Mouse (Mus musculus) myocyte (in vitro differentiated cells): ENCODE measurements around the gene Sqor. TPM values are rescaled to one million over a fixed set of nuclear protein-coding genes. Genes with fewer than 3 reads are reported as not detected.

Experiments used
- H3K27me3 ChIP-seq: one replicate; pipeline ENCODE4 v1.6.1; 2011; ENCODE audit not compliant: control insufficient read depth, insufficient read depth, insufficient read length
- H3K36me3 ChIP-seq: one replicate; pipeline ENCODE4 v1.6.1; 2011; ENCODE audit not compliant: control insufficient read depth, insufficient read depth
- H3K4me2 ChIP-seq: one replicate; pipeline ENCODE4 v1.6.1; 2011; ENCODE audit warnings: low read depth, control low read depth
- H3K4me3 ChIP-seq: one replicate; pipeline ENCODE4 v1.5.1; 2011; ENCODE audit warnings: mild to moderate bottlenecking, control low read depth, moderate library complexity
- H3K79me2 ChIP-seq: one replicate; pipeline ENCODE4 v1.6.1; 2011; ENCODE audit not compliant: control insufficient read depth, insufficient read depth
- H3ac ChIP-seq: one replicate; pipeline ENCODE4 v1.6.1; 2011; ENCODE audit not compliant: control insufficient read depth, insufficient read length
- CEBPB ChIP-seq: IDR thresholded peaks from 2 replicates; pipeline ENCODE4 v1.6.1; 2011; ENCODE audit warnings: mild to moderate bottlenecking, moderate library complexity; ENCODE audit not compliant: poor library complexity, insufficient read depth, severe bottlenecking
- E2F4 ChIP-seq: IDR thresholded peaks from one replicate; pipeline ENCODE4 v1.6.1; 2011; ENCODE audit warnings: mild to moderate bottlenecking, control low read depth, moderate library complexity; ENCODE audit not compliant: insufficient read depth
- MAX ChIP-seq: IDR thresholded peaks from one replicate; pipeline ENCODE4 v1.6.1; 2011; ENCODE audit warnings: low read depth, mild to moderate bottlenecking, control low read depth
- MYOD1 ChIP-seq, 3 experiments: IDR thresholded peaks; one replicate each; pipeline ENCODE4 v1.6.1; 2011; ENCODE audit warnings: control low read depth in 2 of 3, low read depth in 2 of 3, mild to moderate bottlenecking in 2 of 3, moderate library complexity in 1 of 3; ENCODE audit not compliant: insufficient read length in 2 of 3, control insufficient read depth in 1 of 3
- MYOG ChIP-seq, 3 experiments: IDR thresholded peaks; one replicate each; pipeline ENCODE4 v1.6.1; 2011; ENCODE audit warnings: control low read depth in 2 of 3, low read depth in 2 of 3, mild to moderate bottlenecking in 2 of 3; ENCODE audit not compliant: insufficient read length in 2 of 3, control insufficient read depth in 1 of 3, insufficient read depth in 1 of 3
- POLR2A ChIP-seq: IDR thresholded peaks from one replicate; pipeline ENCODE4 v1.6.1; 2011; ENCODE audit warnings: low read depth, mild to moderate bottlenecking, control low read depth, moderate library complexity; ENCODE audit not compliant: insufficient read length
- POLR2AphosphoS2 ChIP-seq: IDR thresholded peaks from one replicate; pipeline ENCODE4 v1.6.1; 2011; ENCODE audit warnings: low read depth, control low read depth; ENCODE audit not compliant: insufficient read length
- REST ChIP-seq: IDR thresholded peaks from one replicate; pipeline ENCODE4 v1.6.1; 2011; ENCODE audit warnings: mild to moderate bottlenecking, control low read depth, moderate library complexity; ENCODE audit not compliant: insufficient read depth, insufficient read length
- SRF ChIP-seq: IDR thresholded peaks from one replicate; pipeline ENCODE4 v1.6.1; 2011; ENCODE audit warnings: low read depth; ENCODE audit not compliant: control insufficient read depth, insufficient read length
- TCF12 ChIP-seq: IDR thresholded peaks from one replicate; pipeline ENCODE4 v1.6.1; 2011; ENCODE audit warnings: mild to moderate bottlenecking, control low read depth; ENCODE audit not compliant: poor library complexity, insufficient read depth, severe bottlenecking
- TCF3 ChIP-seq: IDR thresholded peaks from one replicate; pipeline ENCODE4 v1.6.1; 2011; ENCODE audit warnings: low read depth, control low read depth; ENCODE audit not compliant: insufficient read length
- USF1 ChIP-seq: IDR thresholded peaks from one replicate; pipeline ENCODE4 v1.6.1; 2011; ENCODE audit warnings: low read depth, mild to moderate bottlenecking, control low read depth, moderate library complexity
- polyA plus RNA-seq: library from polyadenylated mRNA; unstranded; fragments of >200 nt; fragmentation: generic; extraction: Trizol; gene quantifications from one replicate; pipeline ENCODE4 v1.2.1, GENCODE M21; 2012; ENCODE audit warnings: missing spikeins

The Sqor gene
- polyA plus RNA-seq, 1 experiment, result 6.9 TPM

- Histone ChIP-seq H3K4me3 (no peak overlapping the region), H3K4me2 (no peak overlapping the region), H3K36me3 (no peaks in the 10 kb centered on the region), H3K27me3 (no peaks in the 10 kb centered on the region), H3K79me2 (no peaks in the 10 kb centered on the region), H3ac (no peak overlapping the region)
- no peak for TF ChIP-seq TCF3
- no peak for TF ChIP-seq MYOG (IDR thresholded peaks at IDR 0.05; ENCODE audit: control insufficient read depth in 1 of 3, insufficient read depth in 1 of 3, insufficient read length in 2 of 3, low read depth in 2 of 3)
- no peak for TF ChIP-seq USF1
- TF ChIP-seq MYOD1 (IDR thresholded peaks at IDR 0.05; ENCODE audit: control insufficient read depth in 1 of 3, insufficient read length in 2 of 3, low read depth in 2 of 3), result no peak
- no peak for TF ChIP-seq REST
- no peak for TF ChIP-seq SRF
- TF ChIP-seq MAX, result no peak
- no peak for TF ChIP-seq TCF12
- TF ChIP-seq CEBPB, result no peak
- TF ChIP-seq POLR2AphosphoS2, result no peak
- no peak for TF ChIP-seq E2F4
- TF ChIP-seq POLR2A, result no peak
Measured at GRCm38 (mm10) chr2:122825406-122826236, 60.6 kb downstream of the Sqor start.

- no peak for TF ChIP-seq TCF12
- TF ChIP-seq SRF, result no peak
- TF ChIP-seq E2F4, result no peak
- no peak for TF ChIP-seq USF1
- no peak for TF ChIP-seq CEBPB
- TF ChIP-seq MYOD1 (IDR thresholded peaks at IDR 0.05; ENCODE audit: control insufficient read depth in 1 of 3, insufficient read length in 2 of 3, low read depth in 2 of 3), result no peak
- Histone ChIP-seq H3K36me3 (no peaks in the 10 kb centered on the region), H3K79me2 (no peaks in the 10 kb centered on the region), H3K27me3 (no peaks in the 10 kb centered on the region), H3K4me3 (no peak overlapping the region), H3ac (no peak overlapping the region), H3K4me2 (no peak overlapping the region)
Measured at GRCm38 (mm10) chr2:122826302-122826701, 61.3 kb downstream of the Sqor start.

GRCm38 (mm10) chr2:122854636-122855035 is 89.6 kb downstream of the Sqor start:
- no peaks in the 10 kb centered on the region for H3K79me2 ChIP-seq
- no peaks in the 10 kb centered on the region for H3K36me3 ChIP-seq
- H3K4me3 ChIP-seq, result no peak overlapping the region
- TF ChIP-seq CEBPB (no peak), USF1 (no peak), TCF3 (no peak), MAX (no peak), SRF (no peak), POLR2AphosphoS2 (no peak), MYOG (IDR thresholded peaks at IDR 0.05; ENCODE audit: control insufficient read depth in 1 of 3, insufficient read depth in 1 of 3, insufficient read length in 2 of 3, low read depth in 2 of 3) (no peak), POLR2A (no peak)
- H3K4me2 ChIP-seq, result no peak overlapping the region
- H3ac ChIP-seq, result no peak overlapping the region
- H3K27me3 ChIP-seq, result no peaks in the 10 kb centered on the region

GRCm38 (mm10) chr2:122855354-122855753 is 90.3 kb downstream of the Sqor start:
- H3K36me3 ChIP-seq, result no peaks in the 10 kb centered on the region
- no peaks in the 10 kb centered on the region for H3K27me3 ChIP-seq
- TF ChIP-seq E2F4, result no peak
- TF ChIP-seq MYOD1 (IDR thresholded peaks at IDR 0.05; ENCODE audit: control insufficient read depth in 1 of 3, insufficient read length in 2 of 3, low read depth in 2 of 3), result no peak
- no peak for TF ChIP-seq SRF
- TF ChIP-seq MYOG (IDR thresholded peaks at IDR 0.05; ENCODE audit: control insufficient read depth in 1 of 3, insufficient read depth in 1 of 3, insufficient read length in 2 of 3, low read depth in 2 of 3), result no peak
- TF ChIP-seq POLR2AphosphoS2, result no peak
- no peak for TF ChIP-seq TCF12
- no peak for TF ChIP-seq MAX
- no peak for TF ChIP-seq REST
- TF ChIP-seq TCF3, result no peak
- TF ChIP-seq POLR2A, result no peak
- TF ChIP-seq USF1, result no peak
- TF ChIP-seq CEBPB, result no peak
- no peak overlapping the region for H3K4me2 ChIP-seq
- H3ac ChIP-seq, result no peak overlapping the region
- H3K4me3 ChIP-seq, result no peak overlapping the region
- H3K79me2 ChIP-seq, result no peaks in the 10 kb centered on the region

Other genes starting within 250 kb of the Sqor start
- 65.2 TPM for gene Gatm, start 153.9 kb upstream of the Sqor start, polyA plus RNA-seq
- gene AA467197, start 128.3 kb upstream of the Sqor start, polyA plus RNA-seq, result 1.2 TPM
- 17.7 TPM for gene Slc30a4, start 62.6 kb upstream of the Sqor start, polyA plus RNA-seq
- 16.0 TPM for gene Bloc1s6, start 26.7 kb upstream of the Sqor start, polyA plus RNA-seq